Mouse (Mus musculus): ENCODE results near the gene Apol9a. TPM values are rescaled to one million over a fixed set of nuclear protein-coding genes. Genes with fewer than 3 reads are reported as not detected.

The Apol9a gene
- total RNA-seq, 2 experiments from 2014 or later = 0.22 TPM; not detected in 1

- no peak for DNase-seq
- intact Hi-C loops (cut with DNase I) = no loop called here
These were observed 29.5 kb downstream of the Apol9a start for GRCm38 (mm10) chr15:77381481-77381880.

- intact Hi-C loops (cut with DNase I) = no loop called here
- DNase-seq = no peak
These were observed 31.0 kb downstream of the Apol9a start for GRCm38 (mm10) chr15:77379921-77380320.

GRCm38 (mm10) chr15:77377419-77377818, 33.5 kb downstream of the Apol9a start:
- intact Hi-C loops (cut with DNase I) = no loop called here
- no peak for DNase-seq

GRCm38 (mm10) chr15:77376920-77377319, 34.0 kb downstream of the Apol9a start:
- DNase-seq = no peak
- intact Hi-C loops (cut with DNase I) = no loop called here

GRCm38 (mm10) chr15:77370588-77370987, 40.3 kb downstream of the Apol9a start:
- no peak for DNase-seq
- intact Hi-C loops (cut with DNase I) = no loop called here

- DNase-seq = no peak
- intact Hi-C loops (cut with DNase I) = loop anchor here (2.0 kb wide), 1 partner anchor 31 kb away; no protein-coding TSS in a partner anchor
These were observed 41.0 kb downstream of the Apol9a start for GRCm38 (mm10) chr15:77369981-77370380.

- intact Hi-C loops (cut with DNase I) = loop anchor here (2.0 kb wide), 1 partner anchor 30 kb away; no protein-coding TSS in a partner anchor
- no peak for DNase-seq
These were observed 42.1 kb downstream of the Apol9a start for GRCm38 (mm10) chr15:77368818-77369320.

GRCm38 (mm10) chr15:77368148-77368547, 42.8 kb downstream of the Apol9a start:
- intact Hi-C loops (cut with DNase I) = loop anchor here (2.0 kb wide), 1 partner anchor 29 kb away; no protein-coding TSS in a partner anchor
- peak; percentile 97 to 99 for DNase-seq

- intact Hi-C loops (cut with DNase I) = no loop called here
- DNase-seq = no peak
These were observed 43.4 kb downstream of the Apol9a start for GRCm38 (mm10) chr15:77367504-77367903.

- intact Hi-C loops (cut with DNase I) = no loop called here
- peak; percentile 78 to 87 for DNase-seq
These were observed 44.0 kb downstream of the Apol9a start for GRCm38 (mm10) chr15:77366706-77367484.

GRCm38 (mm10) chr15:77365700-77366570, 45.0 kb downstream of the Apol9a start:
- DNase-seq = no peak

GRCm38 (mm10) chr15:77364026-77364425, 46.9 kb downstream of the Apol9a start:
- intact Hi-C loops (cut with DNase I) = no loop called here
- peak in 1 of 2 experiments; percentile 26 for DNase-seq

More at GRCm38 (mm10) chr15:77365700-77366570, 45.0 kb downstream of the Apol9a start:
- intact Hi-C loops (cut with DNase I) = no loop called here

- no peak for DNase-seq
- intact Hi-C loops (cut with DNase I) = no loop called here
These were observed 47.4 kb downstream of the Apol9a start for GRCm38 (mm10) chr15:77363578-77363977.

- intact Hi-C loops (cut with DNase I) = no loop called here
- no peak for DNase-seq
These were observed 48.0 kb downstream of the Apol9a start for GRCm38 (mm10) chr15:77362952-77363351.

- intact Hi-C loops (cut with DNase I) = loop anchor here (5.0 kb wide), 1 partner anchor 133 kb away; no protein-coding TSS in a partner anchor
- no peak for DNase-seq
These were observed 51.0 kb downstream of the Apol9a start for GRCm38 (mm10) chr15:77359905-77360304.

GRCm38 (mm10) chr15:77359486-77359885, 51.4 kb downstream of the Apol9a start:
- intact Hi-C loops (cut with DNase I) = loop anchor here (5.0 kb wide), 1 partner anchor 132 kb away; no protein-coding TSS in a partner anchor
- DNase-seq = peak; percentile 53 to 58

- intact Hi-C loops (cut with DNase I) = loop anchor here (5.0 kb wide), 1 partner anchor 132 kb away; no protein-coding TSS in a partner anchor
- DNase-seq = no peak
These were observed 51.9 kb downstream of the Apol9a start for GRCm38 (mm10) chr15:77359084-77359483.

- intact Hi-C loops (cut with DNase I) = loop anchor here (5.0 kb wide), 1 partner anchor 131 kb away; no protein-coding TSS in a partner anchor
- peak; percentile 84 to 87 for DNase-seq
These were observed 52.5 kb downstream of the Apol9a start for GRCm38 (mm10) chr15:77358320-77359040.

GRCm38 (mm10) chr15:77356248-77356810, 54.6 kb downstream of the Apol9a start:
- intact Hi-C loops (cut with DNase I) = loop anchor here (5.0 kb wide), 1 partner anchor 129 kb away; no protein-coding TSS in a partner anchor
- DNase-seq = no peak

Measured in gastrocnemius, postnatal 36 days (tissue).